12 mouse cellular contexts compared by ENCODE assay signal in genomic region chr4:138407479-138408194, GRCm38 (mm10). TPM values are rescaled to one million over a fixed set of nuclear protein-coding genes. Genes with fewer than 3 reads are reported as not detected.
DNase-seq lines count a peak whose midpoint lies in the region; ATAC-seq and TF ChIP-seq lines count a peak whose summit lies in the region.
"Had no signal": no experiment of that assay in that cellular context is flagged by ENCODE, and none has a peak within 500 bp of the region (broad histone marks: within the 10 kb centered on the region; RNA-seq: fewer than 3 reads in every experiment).

No protein-coding gene starts in this region.

- no peak overlapping the region for H3K4me2 ChIP-seq in lung, embryonic 15.5 days

- no peak overlapping the region for H3K4me3 ChIP-seq in lung, embryonic 15.5 days
- no peak overlapping the region for H3K4me3 ChIP-seq in MEL (ENCODE audit: control insufficient read depth in 1 of 2, insufficient read depth in 1 of 2, low read depth in 2 of 2, low read length in 2 of 2)

- TF ChIP-seq EP300 in MEL (IDR thresholded peaks at IDR 0.05; ENCODE audit: low read depth in 1 of 2, low read length in 2 of 2), result no peak

- no peak overlapping the region for H3K9ac ChIP-seq in lung, embryonic 15.5 days
- H3K9ac ChIP-seq in MEL (ENCODE audit: control insufficient read depth, low read depth, low read length, poor library complexity, severe bottlenecking), result no peak overlapping the region

- no peaks in the 10 kb centered on the region; the same call in 1 of the 2 replicates for H3K27me3 ChIP-seq in lung, embryonic 15.5 days
- no peaks in the 10 kb centered on the region for H3K27me3 ChIP-seq in MEL (ENCODE audit: control insufficient read depth in 1 of 2, insufficient read depth in 2 of 2, low read length in 2 of 2)

- no peaks in the 10 kb centered on the region for H3K36me3 ChIP-seq in lung, embryonic 15.5 days
- no peaks in the 10 kb centered on the region for H3K36me3 ChIP-seq in MEL (ENCODE audit: control insufficient read depth in 1 of 2, insufficient read depth in 2 of 2, low read length in 2 of 2)

- no peak for DNase-seq in lung, postnatal 14 days
- DNase-seq in MEL (ENCODE audit: low read depth, low spot score), result peak; percentile 30
- peak; percentile 40 for DNase-seq in adrenal gland, postnatal 25 days
- no peak for DNase-seq in layer of hippocampus, postnatal 10 days (ENCODE audit: low spot score in 2 of 2)
- no peak for DNase-seq in adipocyte (ENCODE audit: low spot score)
- DNase-seq: embryo, embryonic 11 days; gastrocnemius, postnatal 36 days; right cerebral cortex, postnatal 25 days had no signal

- no peaks in the 10 kb centered on the region for H3K9me3 ChIP-seq in lung, embryonic 15.5 days
- H3K9me3 ChIP-seq in MEL (replicated peaks; ENCODE audit: insufficient read depth, low read length), result no peaks in the 10 kb centered on the region

- no peak for TF ChIP-seq RAD21 in MEL (IDR thresholded peaks at IDR 0.05; ENCODE audit: low read depth, low read length)

- no peak for TF ChIP-seq POLR2A in MEL (IDR thresholded peaks at IDR 0.05; ENCODE audit: control insufficient read depth in 1 of 2, insufficient read depth in 1 of 2, low read depth in 1 of 2, low read length in 2 of 2, poor library complexity in 1 of 2)

- no peak for TF ChIP-seq CTCF in MEL (IDR thresholded peaks at IDR 0.05 in 2 of 3, conservative IDR thresholded peaks at IDR 0.05 in 1 of 3; ENCODE audit: control insufficient read depth in 1 of 3, insufficient read depth in 1 of 3, low read depth in 2 of 3, low read length in 3 of 3, poor library complexity in 1 of 3, severe bottlenecking in 1 of 3)

- 52% methylated on average over 12 of the region's 13 CpGs for WGBS in lung, embryonic 15.5 days

- no peak for ATAC-seq in lung, embryonic 15.5 days (ENCODE audit: borderline replicate concordance, extremely low read depth, low FRiP score, low TSS enrichment)
- 0 out of 2 replicates have a peak, but pooled peaks have one; percentile 42 for ATAC-seq in megakaryocyte-erythroid progenitor cell, adult 5-6 weeks (replicated peaks; ENCODE audit: low FRiP score, low TSS enrichment, poor library complexity, severe bottlenecking)

- H3K27ac ChIP-seq in lung, embryonic 15.5 days, result 0 out of 2 replicates have a peak overlapping the region, but pooled peaks have one; percentile 41
- no peak overlapping the region for H3K27ac ChIP-seq in MEL (ENCODE audit: control insufficient read depth, low read depth, low read length)

- no peaks in the 10 kb centered on the region for H3K4me1 ChIP-seq in lung, embryonic 15.5 days
- H3K4me1 ChIP-seq in MEL (ENCODE audit: control insufficient read depth in 1 of 2, insufficient read depth in 2 of 2, low read length in 2 of 2), result no peaks in the 10 kb centered on the region

- no peaks in the 10 kb centered on the region for H3K79me2 ChIP-seq in MEL (ENCODE audit: control insufficient read depth, insufficient read depth, low read length, poor library complexity)

TF ChIP-seq in MEL, 35 proteins besides CTCF, POLR2A, EP300 and RAD21:
- no peak for TF ChIP-seq MXI1 (IDR thresholded peaks at IDR 0.05; ENCODE audit: low read depth, low read length)
- TF ChIP-seq CHD2 (IDR thresholded peaks at IDR 0.05; ENCODE audit: low read length), result no peak
- no peak for TF ChIP-seq ZC3H11A (IDR thresholded peaks at IDR 0.05; ENCODE audit: low read depth, low read length)
- TF ChIP-seq JUND (IDR thresholded peaks at IDR 0.05; ENCODE audit: low read depth, low read length), result no peak
- no peak for TF ChIP-seq MAZ (IDR thresholded peaks at IDR 0.05; ENCODE audit: low read depth, low read length)
- TF ChIP-seq NRF1 (IDR thresholded peaks at IDR 0.05; ENCODE audit: insufficient read depth, low read depth, low read length, poor library complexity, severe bottlenecking), result no peak
- TF ChIP-seq SIN3A (IDR thresholded peaks at IDR 0.05; ENCODE audit: low read length), result no peak
- 0 out of 2 replicates have a peak, but pooled peaks have one; percentile 5 for TF ChIP-seq TAL1 (IDR thresholded peaks at IDR 0.05; ENCODE audit: low read length)
- no peak for TF ChIP-seq ZMIZ1 (IDR thresholded peaks at IDR 0.05; ENCODE audit: low read depth, low read length)
- no peak for TF ChIP-seq MYC (IDR thresholded peaks at IDR 0.05; ENCODE audit: low read depth, low read length)
- no peak for TF ChIP-seq HCFC1 (IDR thresholded peaks at IDR 0.05; ENCODE audit: low read depth, low read length)
- TF ChIP-seq CHD1 (IDR thresholded peaks at IDR 0.05; ENCODE audit: low read depth, low read length), result no peak
- no peak for TF ChIP-seq RCOR1 (IDR thresholded peaks at IDR 0.05; ENCODE audit: low read depth, low read length)
- no peak for TF ChIP-seq POLR2AphosphoS5 (IDR thresholded peaks at IDR 0.05; ENCODE audit: borderline replicate concordance, low read depth, low read length)
- TF ChIP-seq ZKSCAN1 (IDR thresholded peaks at IDR 0.05; ENCODE audit: low read depth, low read length), result peak; percentile 94
- TF ChIP-seq ELF1 (IDR thresholded peaks at IDR 0.05; ENCODE audit: low read depth, low read length), result no peak

RNA-seq across cellular contexts. Expression of gene Fam43b, which starts 11.3 kb away (rescaled TPM):
- polyA plus RNA-seq in lung, embryonic 15.5 days (2015; fragmentation: Nextera tagmentation; extraction: Ambion mirVana), result not detected in 2 replicates
- not detected in 2 replicates for total RNA-seq in MEL (2012; rRNA removed)
- polyA plus RNA-seq in MEL (2012; ENCODE audit: insufficient read depth in 1 of 2, insufficient read length in 2 of 2, low read depth in 1 of 2, low replicate concordance in 2 of 2, missing spikeins in 1 of 2), result not detected
- 2.9 and 3.1 TPM in 2 replicates for total RNA-seq in adrenal gland, postnatal 25 days (2021)
- total RNA-seq in megakaryocyte-erythroid progenitor cell, adult 5-6 weeks (2014; fragmentation: Nextera tagmentation), result not detected in 2 replicates
- not detected in 2 replicates for total RNA-seq in megakaryocyte-erythroid progenitor cell, adult 5-6 weeks (2017)
- total RNA-seq in layer of hippocampus, postnatal 10 days (2021), result 10 to 100 TPM; 29.3 to 33.8 TPM
- total RNA-seq: gastrocnemius, postnatal 36 days had no signal
- polyA plus RNA-seq: forebrain, embryonic 11.5 days; neural tube, embryonic 11.5 days had no signal

RNA-seq across cellular contexts. Expression of gene Mul1, which starts 26.8 kb away (rescaled TPM):
- 17.6 and 18.3 TPM in 2 replicates for polyA plus RNA-seq in lung, embryonic 15.5 days (2015; fragmentation: Nextera tagmentation; extraction: Ambion mirVana)
- 26.9 and 31.9 TPM in 2 replicates for total RNA-seq in MEL (2012; rRNA removed)
- polyA plus RNA-seq in MEL (2012; ENCODE audit: insufficient read depth in 1 of 2, insufficient read length in 2 of 2, low read depth in 1 of 2, low replicate concordance in 2 of 2, missing spikeins in 1 of 2), result 10 to 100 TPM in 1 of 2 experiments, not detected in 1; 31.3 TPM
- 26.7 and 50.4 TPM in 2 replicates for total RNA-seq in adrenal gland, postnatal 25 days (2021)
- 13.2 and 18.1 TPM in 2 replicates for total RNA-seq in megakaryocyte-erythroid progenitor cell, adult 5-6 weeks (2014; fragmentation: Nextera tagmentation)
- total RNA-seq in megakaryocyte-erythroid progenitor cell, adult 5-6 weeks (2017), result 3.2 and 10.2 TPM in 2 replicates
- total RNA-seq in layer of hippocampus, postnatal 10 days (2021), result 10 to 100 TPM; 39.1 to 43.4 TPM

RNA-seq across cellular contexts. Expression of gene Cda, which starts 39.8 kb away (rescaled TPM):
- 21.7 and 22.9 TPM in 2 replicates for polyA plus RNA-seq in lung, embryonic 15.5 days (2015; fragmentation: Nextera tagmentation; extraction: Ambion mirVana)
- total RNA-seq in MEL (2012; rRNA removed), result 10.7 and 12.4 TPM in 2 replicates
- 10 to 100 TPM in 1 of 2 experiments, not detected in 1; 26.1 TPM for polyA plus RNA-seq in MEL (2012; ENCODE audit: insufficient read depth in 1 of 2, insufficient read length in 2 of 2, low read depth in 1 of 2, low replicate concordance in 2 of 2, missing spikeins in 1 of 2)
- total RNA-seq in adrenal gland, postnatal 25 days (2021), result 13.8 and 20.3 TPM in 2 replicates
- 2.6 TPM in 1 of 2 replicates, not detected in the other for total RNA-seq in megakaryocyte-erythroid progenitor cell, adult 5-6 weeks (2014; fragmentation: Nextera tagmentation)
- not detected in 2 replicates for total RNA-seq in megakaryocyte-erythroid progenitor cell, adult 5-6 weeks (2017)
- total RNA-seq in layer of hippocampus, postnatal 10 days (2021), result 1 to 10 TPM; 2.1 to 2.3 TPM

RNA-seq across cellular contexts. Expression of gene Camk2n1, which starts 46.5 kb away (rescaled TPM):
- 2.8 and 2.9 TPM in 2 replicates for polyA plus RNA-seq in lung, embryonic 15.5 days (2015; fragmentation: Nextera tagmentation; extraction: Ambion mirVana)
- total RNA-seq in MEL (2012; rRNA removed), result not detected in 2 replicates
- polyA plus RNA-seq in MEL (2012; ENCODE audit: insufficient read depth in 1 of 2, insufficient read length in 2 of 2, low read depth in 1 of 2, low replicate concordance in 2 of 2, missing spikeins in 1 of 2), result under 1 TPM in 1 of 2 experiments, not detected in 1; 0.10 TPM
- 24.8 and 26.3 TPM in 2 replicates for total RNA-seq in adrenal gland, postnatal 25 days (2021)
- not detected in 2 replicates for total RNA-seq in megakaryocyte-erythroid progenitor cell, adult 5-6 weeks (2014; fragmentation: Nextera tagmentation)
- 0.05 TPM in 1 of 2 replicates, not detected in the other for total RNA-seq in megakaryocyte-erythroid progenitor cell, adult 5-6 weeks (2017)
- total RNA-seq in layer of hippocampus, postnatal 10 days (2021), result 100 to 1,000 TPM; 161 to 168 TPM

Comparison
In these comparisons a context has a peak if more than half of its experiments do, and no peak if none do; other contexts are left out.
1. DNase-seq: peak in MEL (single experiment) and adrenal gland, postnatal 25 days (single experiment); none in lung, postnatal 14 days (single experiment), layer of hippocampus, postnatal 10 days (0 of 2) and adipocyte (single experiment).